Mouse (Mus musculus): Measurements from ENCODE around the gene Smim6.
A peak's percentile ranks its signal among the peaks of the same experiment; 100 is the strongest.

Smim6 gene

GRCm38 (mm10) chr11:115900561-115901337 is 11.1 kb upstream of the Smim6 start:
- DNase-seq (ENCODE audit: low spot score) = no peak

DNA sequence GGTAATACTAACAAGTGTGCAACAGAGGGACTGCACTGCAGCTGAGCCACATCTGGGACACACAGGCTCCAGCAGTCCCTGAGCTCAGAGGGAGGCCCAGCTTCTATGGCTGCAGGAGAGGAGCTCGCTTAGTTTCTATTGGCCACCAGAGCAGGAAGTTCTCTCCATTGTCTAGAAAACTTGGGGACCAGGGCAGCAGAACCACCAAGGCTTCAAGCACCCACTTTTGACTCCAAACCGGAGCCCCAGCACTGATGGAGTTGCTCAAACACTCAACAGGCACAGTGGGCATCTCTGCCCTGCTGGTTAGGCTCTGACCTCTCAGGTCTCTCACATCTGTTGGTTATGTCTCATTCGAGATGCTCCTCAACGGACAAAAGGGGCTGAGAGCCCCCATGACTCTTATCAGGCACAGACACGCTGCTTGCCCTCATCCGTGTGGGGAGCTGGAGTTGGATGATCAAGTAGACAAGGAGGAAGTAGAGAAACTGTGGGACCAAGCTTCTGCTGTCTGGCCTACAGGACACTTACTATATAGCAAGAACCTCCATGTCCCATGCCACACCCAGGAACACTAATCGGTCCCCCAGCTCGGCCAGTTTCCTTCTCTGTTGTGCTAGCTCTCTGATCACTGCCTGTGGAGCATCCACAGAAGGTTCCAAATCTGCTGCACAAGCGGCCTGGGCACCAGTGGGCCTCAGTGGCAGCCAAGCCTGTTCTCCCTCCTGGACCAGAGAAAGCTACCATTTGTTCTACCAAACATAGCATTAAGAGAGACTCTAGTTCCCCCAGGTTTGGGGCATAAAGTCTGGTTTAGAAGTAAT is 10.3 kb upstream of the Smim6 start:
- DNase-seq (ENCODE audit: low spot score) = no peak

DNA sequence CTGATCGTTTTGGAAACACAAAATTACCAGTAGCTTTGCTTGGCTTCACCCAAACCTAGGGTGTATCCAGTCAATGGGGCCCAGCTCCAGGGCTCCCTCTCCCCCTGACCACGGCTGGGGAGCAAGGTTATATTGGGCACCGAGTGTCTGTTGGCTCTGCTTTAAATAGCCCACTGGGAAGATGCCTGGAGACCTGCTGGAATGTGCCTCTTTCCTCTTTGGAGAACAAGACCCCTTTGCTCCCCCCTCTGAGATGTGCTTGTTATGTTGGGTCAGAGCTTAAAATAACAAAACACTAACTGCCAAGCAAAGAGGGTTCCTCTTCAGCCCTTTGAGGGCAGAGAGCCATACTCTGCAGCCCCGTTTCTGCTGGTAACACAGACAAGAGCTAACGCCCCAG is 9.6 kb upstream of the Smim6 start:
- DNase-seq (ENCODE audit: low spot score) = no peak

GRCm38 (mm10) chr11:115902831-115903230 is 9.0 kb upstream of the Smim6 start:
- no peak for DNase-seq (ENCODE audit: low spot score)

GRCm38 (mm10) chr11:115903384-115904230 is 8.2 kb upstream of the Smim6 start:
- DNase-seq (ENCODE audit: low spot score) = no peak

GRCm38 (mm10) chr11:115904231-115904955 is 7.4 kb upstream of the Smim6 start:
- DNase-seq (ENCODE audit: low spot score) = no peak

- DNase-seq (ENCODE audit: low spot score) = peak; percentile 43
These were observed 6.6 kb upstream of the Smim6 start for GRCm38 (mm10) chr11:115904956-115905790.

DNA sequence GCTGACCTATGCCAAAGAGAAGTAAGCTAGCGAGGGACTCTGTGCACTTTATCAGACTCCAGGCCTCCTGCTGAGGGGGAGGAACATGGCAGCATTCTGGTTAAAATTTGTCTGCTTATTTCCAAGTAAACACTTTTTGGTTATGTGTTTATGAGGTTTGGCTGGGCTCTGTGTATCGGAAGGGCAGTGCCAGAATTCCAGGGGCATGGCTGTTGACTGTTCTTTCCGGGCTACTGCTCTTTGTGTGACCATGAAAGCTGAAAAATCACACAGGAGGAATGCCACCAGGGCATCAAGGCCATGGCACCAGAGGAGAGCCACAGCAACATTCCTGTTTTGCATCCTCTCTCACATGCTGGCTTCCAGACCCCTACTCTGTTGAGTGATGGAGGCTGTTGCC is 5.7 kb upstream of the Smim6 start:
- DNase-seq (ENCODE audit: low spot score) = no peak

GRCm38 (mm10) chr11:115906521-115906920 is 5.3 kb upstream of the Smim6 start:
- no peak for DNase-seq (ENCODE audit: low spot score)

DNA sequence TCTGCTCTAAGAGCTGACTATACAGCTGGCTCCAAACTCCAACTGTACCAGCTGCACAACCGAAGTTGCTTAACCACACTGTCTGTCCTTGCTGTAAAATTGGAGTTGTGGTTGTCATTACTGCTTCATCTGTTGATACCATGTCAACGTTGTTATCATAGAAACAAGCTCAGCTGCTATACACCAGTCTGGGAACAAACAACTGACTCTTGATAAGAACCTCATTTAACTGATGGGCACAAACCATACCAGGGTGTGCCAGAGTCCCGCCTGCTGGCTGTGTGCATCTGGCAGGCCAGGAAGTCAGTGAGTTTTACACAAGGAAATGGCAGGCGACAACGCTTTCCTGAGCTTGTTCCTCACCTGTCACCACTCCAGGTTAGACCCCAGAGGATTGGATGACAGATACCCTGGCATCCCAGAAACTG is 669 bp upstream of the Smim6 start:
- no peak for DNase-seq (ENCODE audit: low spot score)

- DNase-seq (ENCODE audit: low spot score) = no peak
These were observed 4.8 kb downstream of the Smim6 start for GRCm38 (mm10) chr11:115916579-115916978.

DNA sequence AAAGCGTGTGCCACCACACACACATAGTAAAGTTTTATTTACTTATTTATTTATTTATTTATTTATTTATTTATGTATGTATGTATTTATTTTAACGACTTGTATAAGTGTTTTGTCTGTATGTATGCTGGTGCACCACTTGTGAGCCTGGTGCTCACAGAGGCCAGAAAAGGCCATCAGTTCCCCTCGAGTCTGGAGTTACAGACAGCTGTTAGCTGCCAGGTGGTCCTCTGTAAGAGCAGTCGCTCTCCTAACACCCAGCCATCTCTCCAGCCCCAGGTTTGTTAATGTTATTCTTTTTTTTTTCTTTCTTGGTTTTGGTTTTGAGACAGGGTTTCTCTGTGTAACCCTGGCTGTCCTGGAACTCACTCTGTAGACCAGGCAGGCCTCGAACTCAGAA is 6.8 kb downstream of the Smim6 start:
- DNase-seq (ENCODE audit: low spot score) = no peak

DNA sequence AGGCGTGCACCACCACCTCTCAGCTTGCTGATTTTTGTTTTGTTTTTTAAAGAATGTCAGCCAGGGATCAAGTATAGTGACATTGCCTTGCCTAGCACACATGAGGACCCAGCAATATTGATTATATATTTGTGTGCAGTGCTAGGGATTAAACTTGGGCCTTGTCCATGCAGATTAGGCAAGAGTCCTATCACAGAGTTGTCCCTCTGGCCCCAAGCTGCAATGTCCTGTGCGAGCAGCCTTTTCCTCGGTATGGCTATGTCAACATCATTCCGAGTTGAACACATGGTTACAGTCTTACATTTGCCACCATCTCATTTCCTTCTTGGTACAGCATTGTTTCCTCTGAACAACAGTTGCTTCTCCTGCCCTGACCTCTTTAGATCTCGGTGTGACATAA is 7.3 kb downstream of the Smim6 start:
- no peak for DNase-seq (ENCODE audit: low spot score)

DNA sequence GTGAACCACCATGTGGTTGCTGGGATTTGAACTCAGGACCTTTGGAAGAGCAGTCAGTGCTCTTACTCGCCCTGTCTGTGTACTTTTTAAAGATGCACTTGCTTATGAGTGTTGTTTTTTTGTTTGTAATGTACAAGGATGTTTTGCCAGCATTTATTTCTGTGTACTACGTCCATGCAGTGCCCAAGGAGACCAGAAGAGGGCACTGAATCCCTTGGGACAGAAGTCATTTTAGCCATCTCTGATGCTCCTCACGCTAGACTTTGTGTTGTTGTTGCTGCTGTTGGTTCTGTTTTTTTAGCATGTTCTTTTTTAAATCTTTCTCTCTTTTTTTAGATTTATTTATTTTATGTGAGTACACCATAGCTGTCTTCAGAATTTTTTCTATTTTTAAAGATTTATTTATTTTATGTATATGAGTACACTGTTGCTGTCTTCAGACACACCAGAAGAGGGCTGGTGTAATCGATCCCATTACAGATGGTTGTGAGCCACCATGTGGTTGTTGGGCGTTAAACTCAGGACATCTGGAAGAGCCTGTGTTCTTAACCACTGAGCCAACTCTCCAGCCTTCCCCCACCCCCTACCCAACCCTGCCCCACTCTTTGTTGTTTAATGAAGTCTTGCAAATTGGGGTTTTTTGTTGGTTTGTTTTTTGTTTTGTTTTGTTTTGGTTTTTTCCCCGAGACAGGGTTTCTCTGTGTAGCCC is 8.4 kb downstream of the Smim6 start:
- DNase-seq (ENCODE audit: low spot score) = peak; percentile 76

GRCm38 (mm10) chr11:115921986-115922385 is 10.2 kb downstream of the Smim6 start:
- no peak for DNase-seq (ENCODE audit: low spot score)

GRCm38 (mm10) chr11:115929031-115929430 is 17.2 kb downstream of the Smim6 start:
- no peak for DNase-seq (ENCODE audit: low spot score)

DNA sequence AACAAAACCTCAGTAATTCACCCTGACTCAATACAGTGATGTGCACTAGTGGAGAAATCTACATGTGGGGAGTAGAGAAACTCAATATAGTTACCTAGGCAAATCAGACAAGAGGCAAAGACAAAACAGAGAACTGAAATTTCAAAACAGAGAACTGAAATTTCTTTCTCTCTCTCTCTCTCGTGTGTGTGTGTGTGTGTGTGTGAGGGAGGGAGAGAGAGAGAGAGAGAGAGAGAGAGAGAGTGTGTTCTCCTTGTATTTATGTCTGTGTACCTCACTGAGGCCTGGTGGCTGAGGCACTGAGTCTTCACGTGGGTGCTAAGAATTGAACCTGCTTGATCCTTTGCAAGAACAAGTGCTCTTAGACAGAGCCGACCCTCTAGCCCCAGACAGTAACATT is 18.0 kb downstream of the Smim6 start:
- no peak for DNase-seq (ENCODE audit: low spot score)

DNA sequence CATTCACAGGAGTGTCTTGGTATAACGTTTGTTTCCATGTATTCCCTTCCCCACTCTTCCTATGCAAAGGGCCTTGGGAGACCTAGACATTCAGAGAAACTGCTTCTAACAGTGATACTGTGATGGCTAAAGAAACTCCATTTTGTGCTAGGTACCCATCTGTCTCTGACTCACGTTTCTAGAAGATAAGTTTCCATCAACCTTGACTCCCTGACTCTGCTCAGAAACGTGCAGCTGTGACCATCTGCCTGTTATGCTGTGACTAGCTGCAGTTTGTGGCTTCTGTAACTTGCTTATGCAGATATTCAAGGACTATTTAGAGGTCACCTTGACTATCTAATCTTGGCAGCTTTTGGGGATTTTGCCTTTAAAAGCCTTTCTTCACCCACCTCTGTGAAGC is 19.4 kb downstream of the Smim6 start:
- DNase-seq (ENCODE audit: low spot score) = no peak

- DNase-seq (ENCODE audit: low spot score) = peak; percentile 100
These were observed 21.4 kb downstream of the Smim6 start, which contains the start of the genes Sap30bp and Recql5 for GRCm38 (mm10) chr11:115933108-115933746. TSS of gene Sap30bp (plus strand) at chr11:115933282. TSS of gene Recql5 (minus strand) at chr11:115933477.

DNA sequence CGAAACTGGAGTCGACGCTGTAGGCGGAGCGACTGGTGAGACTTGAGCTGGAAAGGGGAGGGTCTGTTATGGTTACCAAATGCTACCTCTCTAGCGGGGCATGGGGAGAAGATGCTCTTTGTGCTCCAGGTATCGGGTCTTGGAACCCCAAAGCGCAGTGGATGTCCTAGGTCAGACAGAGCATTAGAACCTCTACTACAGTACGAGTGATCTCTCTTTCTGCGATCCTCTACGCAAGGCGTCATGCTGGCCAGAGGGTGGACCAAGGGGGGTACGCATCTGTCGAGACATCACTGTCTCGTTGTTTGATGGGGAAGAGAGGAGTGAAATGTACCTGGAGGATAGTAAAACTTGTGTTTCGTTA is 21.9 kb downstream of the Smim6 start:
- no peak for DNase-seq (ENCODE audit: low spot score)
